In genomic region chr8:80147929-80148328, GRCm38 (mm10) we compare ENCODE assay signal across 17 mouse cellular contexts.
"Had no signal": no experiment of that assay in that cellular context is flagged by ENCODE, and none has a peak within 500 bp of the region (broad histone marks: within the 10 kb centered on the region; RNA-seq: fewer than 3 reads in every experiment).

No protein-coding gene starts in this region.

- DNase-seq: gastrocnemius, postnatal 14 days; heart, adult 11 months; heart, adult 2 months; heart, postnatal 14 days; heart, postnatal 36 days; kidney, adult 18-20 months; kidney, adult 8-10 months; kidney, postnatal 10 days; kidney, postnatal 25 days; kidney, postnatal 4 days; layer of hippocampus, postnatal 36 days; left cerebral cortex, postnatal 4 days had no signal

- ATAC-seq: hindbrain, embryonic 16.5 days; inflammation-experienced regulatory T-cells, adult 6 months; intestine, embryonic 15.5 days; intestine, postnatal 0 days; liver, embryonic 12.5 days had no signal
